Mouse (Mus musculus) retina, embryonic 14.5 days (tissue): ENCODE results near the gene Uspl1.
"Not testable (repeated sequence)": the region's sequence is repeated elsewhere in the genome, so short reads cannot be mapped to it uniquely, and the experiment has no call there.

ENCODE experiments used
- DNase-seq: peaks from one replicate; pipeline ENCODE4 v3.0.0-alpha.2; 2015; ENCODE audit warnings: low spot score

Uspl1 gene

DNA sequence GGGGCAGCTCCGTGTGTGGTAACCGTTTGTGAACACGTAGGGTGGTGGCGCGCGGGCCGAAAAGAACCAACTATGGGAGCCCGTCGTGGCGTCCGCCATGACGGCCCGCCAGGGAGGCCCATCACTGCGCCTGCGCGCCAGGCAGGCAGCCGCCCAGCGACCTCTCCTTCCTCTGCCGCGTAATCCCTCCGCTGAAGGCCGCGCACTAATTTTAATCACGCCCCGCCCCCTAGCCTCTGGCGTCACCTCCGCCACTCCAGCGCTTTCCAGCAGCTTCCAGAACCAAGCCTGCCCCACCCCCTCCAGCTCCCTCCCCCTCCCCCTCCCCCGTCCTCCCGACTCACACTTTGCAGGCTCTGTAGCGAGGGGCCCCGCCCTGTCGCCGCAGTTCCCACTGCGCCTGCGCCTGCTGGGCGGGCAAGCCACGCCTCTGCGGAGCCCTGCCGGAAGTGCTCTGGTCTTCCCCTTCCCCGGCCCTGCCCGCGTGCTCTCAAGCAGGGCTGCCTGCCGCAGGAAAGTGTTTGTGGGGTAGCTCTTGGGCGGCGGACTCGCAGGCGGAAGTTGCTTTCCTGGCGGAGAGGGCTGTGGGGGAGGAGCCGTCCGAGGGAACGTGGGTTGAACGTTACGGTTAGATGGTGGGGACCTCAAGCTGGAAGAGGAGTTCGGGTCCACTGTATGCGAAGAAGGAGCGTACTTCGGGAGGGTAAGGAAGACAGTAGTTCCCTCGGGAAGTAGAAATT, at the start of gene Uspl1, which contains the start of gene Hmgb1:
Gene Uspl1, plus strand, starts transcription at position 247 of the 740 bp plus-strand sequence.
Gene Hmgb1, minus strand, starts transcription at position 386 of the 740 bp plus-strand sequence.
- DNase-seq: peak; percentile 99

DNA sequence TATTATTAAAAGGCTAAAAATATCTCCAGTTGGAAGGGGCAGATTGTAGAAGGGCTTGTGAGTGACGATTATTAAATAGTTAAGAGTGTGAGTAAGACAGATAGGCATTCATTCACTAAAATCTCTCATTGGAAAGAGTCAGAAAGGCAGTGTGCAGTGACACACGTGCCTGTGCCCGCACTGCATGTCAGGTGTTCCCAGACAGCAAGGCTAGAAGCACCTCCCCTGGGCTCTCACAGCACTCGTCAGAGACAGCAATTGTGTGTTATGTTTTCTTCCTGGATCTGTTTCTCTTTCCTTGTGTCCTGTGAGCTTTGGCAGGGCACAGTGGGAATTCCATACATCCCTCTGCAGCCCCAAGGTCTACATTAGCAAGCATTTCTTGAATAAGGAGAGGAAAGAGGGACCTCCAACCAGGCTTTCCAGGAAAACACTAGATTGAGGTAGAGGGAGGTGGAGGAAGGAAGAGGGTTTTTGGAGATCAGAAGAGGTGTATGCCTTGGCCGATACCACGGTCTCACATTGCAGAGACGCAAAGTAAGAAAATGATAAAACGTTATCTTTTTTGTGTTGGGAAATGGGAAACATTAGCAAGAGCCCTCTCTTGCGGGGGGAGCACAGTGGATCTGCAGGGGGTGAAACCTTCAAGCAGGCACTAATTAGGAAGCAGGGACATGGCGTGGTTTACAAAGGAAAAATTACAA, 49.2 kb upstream of the Uspl1 start:
- DNase-seq: no peak

DNA sequence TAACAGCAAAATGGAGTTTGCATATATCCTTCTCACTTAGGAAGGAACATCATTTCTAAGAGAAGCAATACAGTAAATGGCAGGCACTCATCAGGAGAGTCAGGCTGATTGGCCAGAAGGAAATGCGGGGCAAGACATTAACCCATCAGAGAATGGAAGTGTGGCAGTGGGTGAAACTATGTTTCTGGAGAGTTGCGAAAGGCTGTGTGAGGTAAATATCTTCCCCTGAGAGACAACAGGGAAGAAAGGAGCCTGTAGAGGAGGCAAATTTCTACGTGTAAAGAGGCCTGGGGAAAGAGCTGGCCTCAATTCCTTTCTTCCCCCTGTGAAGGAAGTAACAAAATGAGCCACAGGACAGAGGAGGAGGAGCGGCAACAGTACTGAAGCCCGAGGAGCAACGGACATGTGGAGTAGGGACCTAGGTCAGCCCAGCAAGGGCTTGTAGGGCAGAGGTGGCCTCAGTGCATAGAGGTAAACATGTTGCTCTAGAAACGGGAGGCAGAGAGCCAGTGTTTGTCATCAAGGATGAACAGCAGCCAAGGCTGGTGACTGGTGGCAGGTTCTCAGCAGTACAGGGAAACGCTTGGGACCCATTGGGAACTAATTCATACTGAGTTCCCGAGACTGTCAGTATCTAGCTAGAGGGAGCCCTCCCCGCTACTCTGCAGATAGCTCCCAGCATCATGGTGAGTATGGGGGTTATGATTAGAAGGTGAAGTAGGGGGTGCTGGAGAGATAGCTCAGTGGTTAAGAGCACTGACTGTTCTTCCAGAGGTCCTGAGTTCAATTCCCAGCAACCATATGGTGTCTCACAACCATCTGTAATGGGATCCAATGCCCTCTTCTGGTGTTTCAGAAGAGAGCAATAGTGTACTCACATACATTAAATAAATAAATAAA, 48.4 kb upstream of the Uspl1 start:
- DNase-seq: no peak

DNA sequence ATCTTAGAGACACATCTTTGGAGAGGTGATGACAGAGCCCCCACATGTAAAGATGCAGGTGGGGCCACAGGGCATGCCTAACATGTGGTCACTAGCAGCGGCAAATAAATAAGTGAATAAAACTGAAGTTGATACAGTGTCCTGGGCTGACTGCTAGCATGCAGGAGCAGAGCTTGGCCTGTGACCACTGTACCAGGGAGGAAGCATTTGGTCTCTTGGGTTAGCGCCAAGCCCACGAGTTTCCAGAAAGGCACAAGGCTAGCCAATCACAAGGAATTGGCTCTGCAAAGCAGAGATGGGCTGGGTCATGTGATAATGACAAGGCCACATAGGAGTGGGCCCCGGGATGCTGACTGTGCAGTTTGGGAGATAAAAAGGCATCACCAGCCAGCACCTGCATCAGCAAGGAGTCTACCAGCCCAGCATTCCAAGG, 47.2 kb upstream of the Uspl1 start:
- DNase-seq: no peak

DNA sequence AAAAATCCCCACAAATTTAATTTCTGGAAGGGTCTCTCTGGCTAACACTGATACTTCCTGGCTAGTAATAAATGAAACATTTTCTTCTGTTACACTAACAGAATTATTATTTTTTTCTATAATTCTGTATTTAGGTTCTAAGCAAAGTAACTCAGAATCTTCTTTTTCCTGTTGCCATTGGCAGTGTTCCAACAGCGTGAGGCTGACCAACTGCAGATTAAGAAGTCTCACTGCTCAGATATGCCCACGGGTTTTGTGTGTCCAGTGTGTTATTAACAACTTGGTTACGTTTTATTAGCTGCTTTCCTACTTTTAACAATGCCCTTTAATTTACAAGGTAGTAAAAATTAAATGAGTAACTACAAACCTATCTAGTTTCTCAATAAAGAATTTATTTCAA, 46.7 kb upstream of the Uspl1 start:
- no peak for DNase-seq

DNA sequence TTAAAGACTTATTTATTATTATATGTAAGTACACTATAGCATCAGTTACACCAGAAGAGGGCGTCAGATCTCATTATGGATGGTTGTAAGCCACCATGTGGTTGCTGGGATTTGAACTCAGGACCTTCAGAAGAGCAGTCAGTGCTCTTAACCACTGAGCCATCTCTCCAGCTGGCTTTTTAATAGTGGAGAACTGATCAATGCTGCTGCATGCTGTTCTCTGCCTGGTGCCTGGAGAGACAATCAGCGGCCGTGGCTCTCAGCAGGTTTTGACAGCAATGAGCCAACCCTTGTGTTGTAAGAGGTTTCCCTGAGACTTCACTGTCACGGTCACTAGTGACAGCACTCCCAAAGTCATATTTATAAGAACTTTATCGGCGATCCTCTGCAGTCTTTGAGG, 46.1 kb upstream of the Uspl1 start:
- not testable (repeated sequence) for DNase-seq

DNA sequence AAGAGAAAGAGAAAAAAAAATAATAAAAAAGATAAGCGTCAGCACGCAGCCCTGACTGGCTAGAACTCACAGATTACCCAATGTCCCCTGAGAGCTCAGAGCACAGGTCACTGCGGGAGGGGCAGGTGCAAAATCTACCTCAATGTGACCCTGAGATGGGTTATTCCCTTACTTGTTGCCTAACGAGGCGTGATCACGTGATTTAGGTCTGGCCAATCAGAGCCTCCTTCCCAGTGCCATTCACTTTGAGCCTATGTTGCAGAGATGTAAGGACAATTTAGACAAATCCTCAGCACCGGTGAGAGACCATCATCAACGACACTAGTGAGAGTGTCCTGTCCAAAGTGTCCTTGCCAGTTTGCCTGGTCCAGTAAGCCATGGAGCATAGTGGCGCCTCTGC, 43.8 kb upstream of the Uspl1 start:
- no peak for DNase-seq

DNA sequence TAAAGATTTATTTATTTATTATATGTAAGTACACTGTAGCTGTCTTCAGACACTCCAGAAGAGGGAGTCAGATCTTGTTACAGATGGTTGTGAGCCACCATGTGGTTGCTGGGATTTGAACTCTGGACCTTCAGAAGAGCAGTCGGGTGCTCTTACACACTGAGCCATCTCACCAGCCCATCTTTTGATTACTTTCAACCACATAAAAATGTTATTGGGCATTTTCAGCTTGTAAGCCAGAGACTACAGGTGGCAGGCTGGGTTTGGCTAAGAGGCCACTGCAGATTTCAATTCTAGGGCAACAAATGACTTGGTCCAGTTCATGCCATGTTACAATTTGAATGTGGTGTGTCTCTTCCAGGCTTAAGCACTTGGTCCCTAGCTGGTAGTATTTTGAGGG, 43.0 kb upstream of the Uspl1 start:
- DNase-seq: not testable (repeated sequence)

DNA sequence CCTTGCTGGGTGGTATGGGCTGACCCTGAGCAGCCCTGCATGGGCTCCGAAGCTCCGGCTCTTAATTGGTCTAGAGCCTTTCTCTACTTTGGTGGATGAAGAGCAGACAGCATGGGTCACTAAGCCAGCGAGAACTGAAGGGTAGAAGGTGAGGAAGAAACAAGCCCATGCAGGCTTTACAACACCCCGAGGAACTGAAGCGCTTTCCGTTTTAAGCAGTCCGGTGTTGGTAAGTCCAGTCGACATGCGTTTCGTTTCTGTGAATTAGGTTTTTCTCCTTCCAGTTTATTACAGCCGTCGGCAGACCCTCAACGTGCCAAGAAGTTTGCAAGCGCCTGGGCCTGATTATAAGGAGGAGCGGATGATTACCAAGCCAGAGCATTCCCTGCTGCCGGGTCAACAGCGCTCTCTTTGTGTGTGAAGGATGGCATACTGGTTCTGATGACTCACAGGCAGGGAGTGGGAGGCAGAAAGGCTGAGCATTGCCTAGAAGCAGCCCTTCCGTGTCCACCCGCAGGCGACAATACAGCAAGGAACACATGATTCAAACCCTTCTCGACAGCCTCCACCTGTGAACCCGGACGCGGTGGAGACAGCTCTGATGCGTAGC, 40.3 kb upstream of the Uspl1 start:
- no peak for DNase-seq

DNA sequence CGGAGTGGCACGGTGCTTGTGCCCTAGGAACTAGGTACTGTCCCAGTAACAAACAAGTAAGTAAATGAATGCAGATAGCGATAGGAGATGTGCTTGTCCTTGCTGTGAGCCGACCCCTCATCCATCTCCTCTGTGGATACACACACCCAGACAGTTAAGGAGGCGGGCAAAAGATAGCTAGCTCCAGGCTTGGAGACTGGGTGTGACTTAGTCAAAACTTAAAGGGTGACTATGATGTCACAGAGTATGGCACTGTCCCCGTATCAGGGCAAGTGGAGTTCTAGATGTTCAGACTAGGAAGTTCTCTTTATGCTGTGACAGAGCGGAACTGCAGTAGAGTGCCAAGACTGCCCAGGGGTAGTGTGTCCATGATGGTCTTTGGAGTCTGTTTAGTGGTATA, 37.5 kb upstream of the Uspl1 start:
- DNase-seq: no peak

DNA sequence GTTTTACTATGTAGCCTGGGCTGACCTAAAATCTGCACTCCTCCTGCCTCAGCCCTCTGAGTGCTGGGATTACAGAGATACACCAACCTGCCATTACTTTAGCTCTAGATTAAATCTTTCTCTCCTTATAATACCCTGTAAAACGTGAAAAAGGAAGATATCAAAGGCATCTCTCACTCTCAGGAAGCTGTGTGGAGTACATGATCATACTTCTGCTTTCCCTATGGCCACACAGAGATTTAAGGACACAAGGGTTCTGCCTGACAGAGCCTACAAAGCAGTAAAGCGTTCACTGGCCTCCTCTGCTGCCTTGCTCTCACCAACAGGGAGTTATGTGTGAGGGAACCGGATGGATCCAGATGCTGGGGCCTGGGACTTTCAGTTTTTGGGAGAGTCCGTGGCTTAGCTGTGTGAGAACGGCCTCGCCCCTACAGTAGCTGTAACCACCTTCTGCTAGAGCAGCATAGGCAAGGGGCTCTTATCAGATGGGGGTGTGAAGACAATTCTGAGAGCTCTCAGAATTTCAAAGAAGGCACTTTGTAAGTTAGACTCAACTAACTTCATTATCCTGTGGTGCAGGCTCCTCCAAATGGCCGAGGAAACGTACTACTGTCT, 36.7 kb upstream of the Uspl1 start:
- DNase-seq: no peak

DNA sequence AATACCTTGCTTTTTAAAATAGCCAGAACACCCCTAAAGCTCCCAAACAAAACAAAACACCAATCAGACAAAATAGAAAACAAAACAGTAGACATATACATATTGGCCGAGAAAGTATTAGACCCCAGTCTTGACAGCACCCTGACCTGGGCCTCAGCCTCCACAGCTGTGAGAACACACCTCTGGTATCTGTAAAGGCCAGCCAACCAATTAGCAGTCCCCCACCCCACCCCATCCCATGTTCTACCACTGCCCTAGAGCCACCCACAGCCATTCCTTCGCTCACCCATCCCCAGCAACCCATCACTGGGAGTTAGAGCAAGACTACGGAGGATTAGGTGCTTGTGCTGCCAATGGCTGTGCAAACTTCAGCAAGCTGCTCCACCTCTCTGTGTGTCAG, 33.3 kb upstream of the Uspl1 start:
- no peak for DNase-seq

DNA sequence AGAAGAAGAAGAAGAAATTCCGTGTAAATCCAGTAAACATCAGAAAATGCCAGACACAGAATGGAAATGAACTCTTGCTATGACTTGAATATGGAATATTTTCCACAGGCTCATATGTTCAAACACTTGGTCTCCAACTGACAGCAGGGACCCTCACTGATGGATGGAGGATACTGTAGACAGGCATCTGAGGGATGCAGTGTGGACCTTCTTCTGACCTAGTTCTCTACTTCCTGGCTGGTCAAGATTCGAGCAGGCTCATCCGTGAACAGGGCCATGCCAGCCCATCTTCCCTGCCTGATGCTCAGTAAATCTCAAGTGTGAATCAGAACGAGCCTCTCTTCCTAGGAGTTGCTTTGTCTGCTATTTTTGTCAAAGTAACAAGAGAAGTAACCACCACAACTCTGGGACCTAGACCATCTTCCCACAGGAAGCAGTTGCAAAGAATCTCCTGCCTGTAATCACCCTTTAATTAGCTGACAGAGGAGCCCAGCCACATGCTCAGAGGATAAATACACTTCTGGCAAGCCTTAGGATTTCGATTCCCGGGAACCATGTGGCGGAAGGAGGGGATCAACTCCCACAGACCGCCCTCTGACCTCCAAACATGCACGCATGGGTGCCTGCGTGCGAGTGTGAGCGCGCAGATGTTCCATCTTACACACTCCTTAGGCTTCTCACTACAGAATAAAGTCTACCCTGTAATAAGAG, 31.9 kb upstream of the Uspl1 start:
- peak; percentile 68 for DNase-seq

DNA sequence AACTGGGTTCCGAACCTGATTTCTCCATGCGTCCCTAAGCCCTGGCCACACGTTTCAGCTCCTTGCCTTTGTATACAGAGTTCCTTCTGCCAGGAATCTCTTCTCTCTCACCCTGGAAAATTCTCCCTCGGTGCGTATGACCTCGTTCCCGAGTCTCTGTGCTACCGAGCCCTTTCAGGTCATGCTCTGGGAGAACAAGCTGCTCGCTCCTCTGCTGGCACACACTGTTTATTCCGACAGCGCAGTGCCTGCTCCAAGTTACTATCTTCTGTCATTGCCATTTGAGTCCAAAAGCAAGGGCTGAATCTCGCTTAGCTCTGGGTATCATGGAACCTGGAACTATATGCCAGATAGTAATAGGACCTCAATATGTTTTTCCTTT, 31.4 kb upstream of the Uspl1 start:
- DNase-seq: no peak

DNA sequence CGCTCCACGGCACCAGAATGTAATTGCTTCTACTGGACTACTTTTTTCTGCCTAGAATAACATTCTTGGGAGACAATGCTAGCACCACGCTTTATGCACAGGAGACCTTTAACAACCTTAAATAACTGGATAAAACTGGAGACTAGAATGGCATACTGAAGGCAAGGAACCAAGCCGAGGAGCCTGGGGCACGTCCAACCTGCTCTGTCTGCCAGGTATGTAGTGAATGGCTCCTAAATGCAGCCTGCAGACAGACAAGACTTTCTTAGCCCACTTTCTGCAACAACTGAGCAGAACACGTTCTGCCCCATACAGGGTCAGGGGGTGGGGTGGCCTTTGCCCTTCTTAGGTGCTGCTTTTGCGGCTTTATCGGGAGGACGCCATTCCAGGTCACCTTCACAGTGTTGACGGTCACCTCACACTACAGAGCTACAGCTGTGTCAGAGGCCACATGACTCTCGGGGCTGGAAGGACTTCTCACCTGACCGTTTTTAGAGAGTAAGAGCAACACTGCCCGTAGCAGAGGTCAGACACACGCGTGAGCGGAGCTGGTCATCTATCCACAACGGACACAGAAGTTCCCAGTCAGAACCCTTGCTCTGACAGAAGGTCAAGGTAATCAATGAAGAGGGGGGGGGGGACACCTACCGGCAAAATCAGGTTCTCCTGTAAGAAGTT, 27.1 kb upstream of the Uspl1 start:
- no peak for DNase-seq

DNA sequence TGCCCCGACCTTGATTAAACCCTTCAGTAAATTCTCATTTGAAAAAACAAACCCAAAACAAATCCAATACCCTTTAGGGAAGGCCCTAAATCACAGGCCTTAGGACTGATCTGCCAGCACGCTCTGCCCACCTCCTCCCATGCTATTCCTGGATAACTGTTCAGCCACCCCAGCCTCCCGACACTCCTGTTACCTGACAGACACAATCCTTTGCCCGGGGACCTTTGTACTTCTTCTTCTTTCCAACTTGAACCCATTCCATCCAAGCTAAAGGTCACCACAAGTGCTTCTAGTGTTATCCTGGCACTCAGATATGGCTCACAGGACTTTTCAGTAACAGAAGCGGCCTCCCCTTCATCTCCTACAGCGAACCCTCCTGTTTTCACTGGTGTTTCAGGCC, 25.1 kb upstream of the Uspl1 start:
- no peak for DNase-seq

DNA sequence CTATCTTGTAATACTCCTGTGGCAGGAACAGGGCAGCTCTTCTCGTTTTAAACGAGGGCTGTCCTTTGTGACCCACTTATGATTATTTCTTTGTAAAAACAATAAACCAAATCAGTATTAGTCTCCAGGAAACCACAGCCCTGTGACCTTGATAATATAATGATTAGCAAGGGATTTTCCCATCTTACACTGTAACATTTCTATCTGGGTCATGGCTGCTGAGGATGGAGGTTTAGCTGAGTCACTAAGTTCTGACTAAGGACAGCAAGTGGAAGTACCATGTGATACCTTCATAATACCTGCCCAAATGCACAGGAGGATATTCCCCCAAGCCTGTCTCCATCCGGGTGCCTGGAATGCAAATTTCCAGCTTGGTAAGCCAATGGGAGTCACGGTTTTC, 23.7 kb upstream of the Uspl1 start:
- DNase-seq: no peak

DNA sequence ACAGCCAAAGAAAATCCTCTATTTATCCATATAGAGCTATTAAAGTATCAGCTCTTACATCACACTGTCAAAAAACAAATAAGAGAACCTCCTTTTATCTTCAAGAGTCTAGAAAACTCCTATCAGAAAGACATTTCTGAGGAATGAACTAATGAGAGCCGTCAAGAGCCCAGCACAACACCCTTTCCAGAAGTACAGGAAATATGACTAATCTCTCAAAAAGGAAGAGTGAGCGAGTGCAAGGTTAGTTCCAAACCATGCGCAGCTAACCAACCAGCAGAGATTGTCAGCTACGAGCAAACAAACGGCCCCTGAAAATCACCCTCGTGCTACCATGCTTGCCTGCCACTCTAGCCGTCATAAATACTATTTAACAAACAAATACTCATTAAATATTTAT, 21.3 kb upstream of the Uspl1 start:
- DNase-seq: no peak

DNA sequence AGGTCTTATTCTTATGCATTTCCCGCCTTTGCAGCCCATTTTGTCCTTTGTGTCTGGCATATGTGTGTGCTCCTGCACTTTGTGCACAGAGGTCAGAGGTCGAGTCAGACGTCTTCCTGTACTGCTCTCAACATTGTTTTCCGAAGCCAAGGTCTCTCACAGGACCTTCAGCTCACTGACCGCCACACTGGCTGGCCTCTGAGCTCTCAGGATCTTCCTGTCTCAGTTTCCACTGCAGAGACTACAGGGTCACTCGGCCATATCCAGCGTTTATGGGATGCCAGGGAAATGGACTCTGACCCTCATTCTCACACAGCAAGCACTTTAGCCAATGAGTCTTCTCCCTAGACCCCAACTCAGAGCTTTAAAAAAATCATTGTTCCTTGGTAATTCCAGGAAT, 19.3 kb upstream of the Uspl1 start:
- DNase-seq: no peak

DNA sequence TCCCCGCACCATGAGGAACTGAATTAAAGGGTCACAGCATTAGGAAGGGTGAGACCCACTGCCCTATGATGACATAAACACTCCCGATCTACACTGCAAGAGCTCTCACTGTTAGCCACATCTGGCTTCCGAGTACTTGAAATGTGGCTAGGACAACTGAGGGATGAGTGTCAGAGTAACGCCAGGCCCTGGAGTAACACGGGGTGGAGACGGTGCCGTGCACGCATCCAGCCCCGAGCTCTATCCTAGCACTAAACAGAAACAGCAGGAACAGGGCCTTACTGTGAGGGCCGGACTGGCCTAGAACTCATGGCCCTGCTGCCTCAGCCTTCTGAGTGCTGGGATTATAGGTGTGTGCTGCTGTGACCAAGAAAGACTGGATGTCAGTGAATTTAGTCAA, 18.1 kb upstream of the Uspl1 start:
- DNase-seq: no peak

DNA sequence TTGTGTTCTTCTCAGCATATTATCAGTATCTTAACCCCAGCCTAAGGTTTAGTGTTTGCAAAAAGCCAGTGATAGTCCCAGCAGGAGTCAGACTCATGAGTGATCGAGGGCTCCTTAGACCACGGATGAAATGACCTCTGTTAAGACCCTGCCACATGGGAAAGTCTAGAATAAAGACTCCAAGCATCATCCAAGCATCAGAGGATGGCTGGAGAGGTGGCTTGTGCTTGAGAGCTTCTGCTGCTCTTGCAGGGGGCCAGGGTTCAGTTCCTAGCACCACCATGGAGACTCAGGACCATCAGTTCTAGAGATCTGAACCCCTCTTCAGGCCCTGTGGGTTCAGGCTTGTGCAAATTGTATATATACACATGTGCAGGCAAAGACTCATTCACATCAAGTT, 16.1 kb upstream of the Uspl1 start:
- no peak for DNase-seq
